Mouse (Mus musculus) thymus, adult 2 months (tissue): ENCODE data around the gene Casp14.
"Not testable (repeated sequence)": the region's sequence is repeated elsewhere in the genome, so short reads cannot be mapped to it uniquely, and the experiment has no call there.

ENCODE experiments used
- CTCF ChIP-seq: fragments of 200-500 bp; IDR thresholded peaks from 2 replicates; pipeline ENCODE4 v1.5.1; 2012; ENCODE audit warnings: mild to moderate bottlenecking, control low read depth, low read length, moderate library complexity, borderline replicate concordance; ENCODE audit not compliant: control insufficient read depth, poor library complexity, insufficient read depth; ENCODE audit errors: extremely low read depth
- POLR2A ChIP-seq: fragments of 200-500 bp; IDR thresholded peaks from 2 replicates; pipeline ENCODE4 v1.6.1; 2012; ENCODE audit warnings: mild to moderate bottlenecking, low read length, control low read depth, moderate library complexity; ENCODE audit not compliant: control insufficient read depth, poor library complexity, insufficient read depth; ENCODE audit errors: extremely low read depth

GRCm38 (mm10) chr10:78670121-78670520 lies 48.0 kb downstream of the Casp14 start:
- not testable (repeated sequence) for TF ChIP-seq CTCF, POLR2A
